Mouse (Mus musculus) ES-Bruce4 (cell line): ENCODE data around the gene Ppp2r2c.

Experiments used
- CTCF ChIP-seq: IDR thresholded peaks from one replicate; pipeline ENCODE4 v1.8.1; 2011; ENCODE audit warnings: low read depth, low read length
- EP300 ChIP-seq: IDR thresholded peaks from 2 replicates; pipeline ENCODE4 v1.6.1; 2011; ENCODE audit warnings: low read depth, low read length; ENCODE audit not compliant: insufficient read depth
- POLR2A ChIP-seq: IDR thresholded peaks from one replicate; pipeline ENCODE4 v1.8.1; 2011; ENCODE audit warnings: low read length; ENCODE audit not compliant: insufficient read depth

- TF ChIP-seq POLR2A: no peak
- TF ChIP-seq EP300: no peak
- no peak for TF ChIP-seq CTCF
Measured at GRCm38 (mm10) chr5:36831272-36831671, 37.0 kb upstream of the Ppp2r2c start.
